Mouse (Mus musculus): ENCODE measurements around the gene Magi2.
"Not testable (repeated sequence)": the region's sequence is repeated elsewhere in the genome, so short reads cannot be mapped to it uniquely, and the experiment has no call there.

Gene Magi2

GRCm38 (mm10) chr5:19429290-19429689 lies 202.5 kb downstream of the Magi2 start:
- DNase-seq (ENCODE audit: low read depth in 1 of 2, low spot score in 2 of 2), result no peak

GRCm38 (mm10) chr5:19462541-19462940 lies 235.7 kb downstream of the Magi2 start:
- DNase-seq (ENCODE audit: low read depth in 1 of 2, low spot score in 2 of 2), result no peak

- no peak for DNase-seq (ENCODE audit: low read depth in 1 of 2, low spot score in 2 of 2)
These were observed 238.5 kb downstream of the Magi2 start for GRCm38 (mm10) chr5:19465383-19465782.

GRCm38 (mm10) chr5:19472851-19473439 lies 246.1 kb downstream of the Magi2 start:
- DNase-seq (ENCODE audit: low read depth in 1 of 2, low spot score in 2 of 2), result no peak

- DNase-seq (ENCODE audit: low read depth in 1 of 2, low spot score in 2 of 2), result no peak
These were observed 256.1 kb downstream of the Magi2 start for GRCm38 (mm10) chr5:19482981-19483380.

GRCm38 (mm10) chr5:19487947-19488346 lies 261.1 kb downstream of the Magi2 start:
- DNase-seq (ENCODE audit: low read depth in 1 of 2, low spot score in 2 of 2), result no peak

GRCm38 (mm10) chr5:19501005-19501404 lies 274.2 kb downstream of the Magi2 start:
- DNase-seq (ENCODE audit: low read depth in 1 of 2, low spot score in 2 of 2), result no peak

- DNase-seq (ENCODE audit: low read depth in 1 of 2, low spot score in 2 of 2), result no peak
These were observed 295.3 kb downstream of the Magi2 start for GRCm38 (mm10) chr5:19522168-19522567.

GRCm38 (mm10) chr5:19539348-19539747 lies 312.5 kb downstream of the Magi2 start:
- no peak for DNase-seq (ENCODE audit: low read depth in 1 of 2, low spot score in 2 of 2)

GRCm38 (mm10) chr5:19546424-19546823 lies 319.6 kb downstream of the Magi2 start:
- no peak for DNase-seq (ENCODE audit: low read depth in 1 of 2, low spot score in 2 of 2)

- no peak for DNase-seq (ENCODE audit: low read depth in 1 of 2, low spot score in 2 of 2)
These were observed 320.1 kb downstream of the Magi2 start for GRCm38 (mm10) chr5:19546900-19547299.

- DNase-seq (ENCODE audit: low read depth in 1 of 2, low spot score in 2 of 2), result no peak
These were observed 326.7 kb downstream of the Magi2 start for GRCm38 (mm10) chr5:19553510-19553909.

GRCm38 (mm10) chr5:19565636-19566035 lies 338.8 kb downstream of the Magi2 start:
- DNase-seq (ENCODE audit: low read depth in 1 of 2, low spot score in 2 of 2), result no peak

GRCm38 (mm10) chr5:19566136-19566535 lies 339.3 kb downstream of the Magi2 start:
- not testable (repeated sequence) for DNase-seq (ENCODE audit: low read depth in 1 of 2, low spot score in 2 of 2)

- no peak for DNase-seq (ENCODE audit: low read depth in 1 of 2, low spot score in 2 of 2)
These were observed 380.9 kb downstream of the Magi2 start for GRCm38 (mm10) chr5:19607700-19608099.

- no peak for DNase-seq (ENCODE audit: low read depth in 1 of 2, low spot score in 2 of 2)
These were observed 385.0 kb downstream of the Magi2 start for GRCm38 (mm10) chr5:19611788-19612187.

GRCm38 (mm10) chr5:19621678-19622077 lies 394.8 kb downstream of the Magi2 start:
- no peak for DNase-seq (ENCODE audit: low read depth in 1 of 2, low spot score in 2 of 2)

GRCm38 (mm10) chr5:19633976-19634375 lies 407.1 kb downstream of the Magi2 start:
- DNase-seq (ENCODE audit: low read depth in 1 of 2, low spot score in 2 of 2), result no peak

GRCm38 (mm10) chr5:19637789-19638188 lies 411.0 kb downstream of the Magi2 start:
- no peak for DNase-seq (ENCODE audit: low read depth in 1 of 2, low spot score in 2 of 2)

- DNase-seq (ENCODE audit: low read depth in 1 of 2, low spot score in 2 of 2), result no peak
These were observed 429.1 kb downstream of the Magi2 start for GRCm38 (mm10) chr5:19655986-19656385.

- DNase-seq (ENCODE audit: low read depth in 1 of 2, low spot score in 2 of 2), result no peak
These were observed 439.6 kb downstream of the Magi2 start for GRCm38 (mm10) chr5:19666416-19666815.

- no peak for DNase-seq (ENCODE audit: low read depth in 1 of 2, low spot score in 2 of 2)
These were observed 490.5 kb downstream of the Magi2 start for GRCm38 (mm10) chr5:19717296-19717695.

GRCm38 (mm10) chr5:19726277-19726676 lies 499.4 kb downstream of the Magi2 start:
- no peak for DNase-seq (ENCODE audit: low read depth in 1 of 2, low spot score in 2 of 2)
